Mouse (Mus musculus): ENCODE data around the gene Amigo3.

DNA sequence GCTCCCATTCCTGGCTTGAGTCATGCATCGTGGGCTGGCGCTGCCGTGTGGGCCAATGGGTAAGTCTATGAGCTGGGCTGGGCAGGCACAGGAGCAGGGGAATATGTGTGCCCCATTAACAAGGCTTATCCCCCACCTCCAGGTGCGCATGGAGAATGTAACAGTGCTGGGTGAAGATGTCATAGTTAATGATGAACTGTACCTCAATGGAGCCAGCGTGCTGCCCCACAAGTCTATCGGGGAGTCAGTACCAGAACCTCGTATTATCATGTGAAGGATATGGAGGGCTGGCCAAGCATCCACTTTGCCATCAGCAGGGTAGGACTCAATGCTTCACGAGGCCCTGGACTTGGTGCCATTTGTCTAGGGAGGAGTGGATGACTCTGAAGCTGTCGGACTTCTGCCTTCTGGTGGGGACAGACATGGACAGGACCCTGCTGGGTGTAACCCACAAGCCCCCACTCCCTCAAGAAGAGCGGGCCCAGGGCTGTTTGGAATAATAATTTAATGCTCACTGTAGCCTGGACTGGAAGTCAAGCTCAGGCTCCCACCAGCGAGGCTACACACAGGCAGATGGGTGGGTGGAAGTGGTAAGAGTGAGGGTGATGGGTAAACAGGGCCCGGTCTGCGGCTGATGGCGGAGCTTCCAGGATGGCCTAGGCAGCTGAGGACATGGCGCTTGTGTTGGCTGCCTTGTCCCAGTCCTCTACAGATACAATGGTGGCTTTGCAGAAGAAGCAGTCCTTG lies 1.6 kb upstream of the Amigo3 start:
- TF ChIP-seq CTCF (IDR thresholded peaks at IDR 0.05; ENCODE audit: low read depth) (no peak), EP300 (IDR thresholded peaks at IDR 0.05; ENCODE audit: low read depth) (no peak)
